Mouse (Mus musculus) cerebellum, adult 2 months (tissue): Measurements from ENCODE around the gene Acvrl1. TPM values are rescaled to one million over a fixed set of nuclear protein-coding genes. Genes with fewer than 3 reads are reported as not detected.

ENCODE experiments used
- DNase-seq, 2 experiments: peaks; one replicate each; pipeline ENCODE4 v3.0.0; 2021
- H3K27ac ChIP-seq: fragments of 200-500 bp; 2 replicates; pipeline ENCODE4 v1.5.1; 2012; ENCODE audit warnings: low read length, control low read depth, inconsistent platforms; ENCODE audit not compliant: insufficient read depth
- H3K27me3 ChIP-seq: fragments of 200-500 bp; 2 replicates; pipeline ENCODE4 v1.6.1; 2012; ENCODE audit warnings: inconsistent platforms, mild to moderate bottlenecking, low read length, moderate library complexity; ENCODE audit not compliant: control insufficient read depth, insufficient read depth
- H3K4me1 ChIP-seq: fragments of 200-500 bp; 2 replicates; pipeline ENCODE4 v1.6.1; 2011; ENCODE audit warnings: low read length; ENCODE audit not compliant: control insufficient read depth, insufficient read depth
- H3K4me3 ChIP-seq: fragments of 200-500 bp; replicated peaks from 2 replicates; pipeline ENCODE3; 2011; ENCODE audit warnings: mild to moderate bottlenecking, low read depth, low read length, control low read depth; ENCODE audit not compliant: insufficient read depth
- CTCF ChIP-seq: fragments of 200-500 bp; IDR thresholded peaks from 2 replicates; pipeline ENCODE4 v1.5.1; 2011; ENCODE audit warnings: low read depth, mild to moderate bottlenecking, control low read depth, low read length, moderate library complexity, borderline replicate concordance; ENCODE audit not compliant: insufficient read depth
- POLR2A ChIP-seq: fragments of 200-500 bp; IDR thresholded peaks from 2 replicates; pipeline ENCODE4 v1.6.1; 2011; ENCODE audit warnings: low read length, control low read depth, borderline replicate concordance; ENCODE audit not compliant: insufficient read depth
- whole genome bisulfite sequencing: fragments of 180-500 bp; shearing (Covaris S2); methylation state at CpG from one replicate; pipeline ENCODE4 v1.1.7; 2018; 5-methylcytosine and 5-hydroxymethylcytosine counted together
- polyA plus RNA-seq: library from polyadenylated mRNA; depleted of rRNA; stranded (reverse); fragments of >200 nt; gene quantifications from 2 replicates; pipeline ENCODE4 v1.2.3, GENCODE M21; 2012; rRNA removed

Acvrl1 gene
- 15.3 and 17.2 TPM in 2 replicates for polyA plus RNA-seq

- WGBS, result 8% methylated on average over 46 of the region's 46 CpGs
- no peak within 1 kb of the TSS; the same call in 1 of the 2 replicates for H3K27ac ChIP-seq
- 0 out of 2 replicates have a peak, but pooled peaks cover 2% of the 10 kb centered on the region for H3K4me1 ChIP-seq
- H3K4me3 ChIP-seq, result no peak within 1 kb of the TSS
- peaks cover 2% of the 10 kb centered on the region; the same call in 1 of the 2 replicates for H3K27me3 ChIP-seq
- TF ChIP-seq POLR2A (no peak), CTCF (no peak)
- DNase-seq, result no peak
Observed at GRCm38 (mm10) chr15:101128181-101129089, at the start of gene Acvrl1. TSS of gene Acvrl1 (plus strand) at chr15:101128522.

- Histone ChIP-seq H3K4me1 (0 out of 2 replicates have a peak, but pooled peaks cover 6% of the 10 kb centered on the region), H3K27me3 (peaks cover 10% of the 10 kb centered on the region), H3K27ac (no peak overlapping the region), H3K4me3 (peak overlapping the region; percentile 52)
- peak; percentile 60 to 64 for DNase-seq
- TF ChIP-seq CTCF (no peak), POLR2A (no peak)
- WGBS, result 5% methylated on average over 30 of the region's 30 CpGs
Observed at GRCm38 (mm10) chr15:101078731-101079156, 49.6 kb upstream of the Acvrl1 start.

- no peak for DNase-seq
- no peak overlapping the region for H3K4me3 ChIP-seq
- no peak overlapping the region for H3K27ac ChIP-seq
- 0 out of 2 replicates have a peak, but pooled peaks cover 6% of the 10 kb centered on the region for H3K4me1 ChIP-seq
- WGBS, result 85% methylated on average over 9 of the region's 9 CpGs
- H3K27me3 ChIP-seq, result peaks cover 10% of the 10 kb centered on the region
- TF ChIP-seq POLR2A, result no peak
- TF ChIP-seq CTCF, result no peak
Observed at GRCm38 (mm10) chr15:101080031-101080520, 48.2 kb upstream of the Acvrl1 start.

GRCm38 (mm10) chr15:101081035-101081548 lies 47.2 kb upstream of the Acvrl1 start:
- Histone ChIP-seq H3K27ac (no peak overlapping the region), H3K27me3 (peaks cover 10% of the 10 kb centered on the region), H3K4me3 (no peak overlapping the region), H3K4me1 (0 out of 2 replicates have a peak, but pooled peaks cover 4% of the 10 kb centered on the region)
- DNase-seq, result no peak
- TF ChIP-seq POLR2A, result no peak
- TF ChIP-seq CTCF, result no peak
- WGBS, result 59% methylated on average over 7 of the region's 7 CpGs

- DNase-seq, result no peak
- Histone ChIP-seq H3K27me3 (peaks cover 10% of the 10 kb centered on the region), H3K4me3 (no peak overlapping the region), H3K4me1 (no peaks in the 10 kb centered on the region), H3K27ac (no peak overlapping the region)
- TF ChIP-seq CTCF (no peak), POLR2A (no peak)
- 66% methylated on average over 4 of the region's 4 CpGs for WGBS
Observed at GRCm38 (mm10) chr15:101082236-101082635, 46.1 kb upstream of the Acvrl1 start.

GRCm38 (mm10) chr15:101084499-101084898 lies 43.8 kb upstream of the Acvrl1 start:
- no peaks in the 10 kb centered on the region for H3K4me1 ChIP-seq
- 94% methylated on average over 10 of the region's 10 CpGs for WGBS

GRCm38 (mm10) chr15:101086451-101086850 lies 41.9 kb upstream of the Acvrl1 start:
- no peak overlapping the region for H3K27ac ChIP-seq
- 67% methylated on average over 9 of the region's 9 CpGs for WGBS
- no peak for DNase-seq
- no peak overlapping the region for H3K4me3 ChIP-seq
- no peaks in the 10 kb centered on the region for H3K27me3 ChIP-seq
- no peaks in the 10 kb centered on the region for H3K4me1 ChIP-seq
- no peak for TF ChIP-seq POLR2A
- no peak for TF ChIP-seq CTCF

More at GRCm38 (mm10) chr15:101084499-101084898, 43.8 kb upstream of the Acvrl1 start:
- H3K4me3 ChIP-seq, result no peak overlapping the region
- no peak for TF ChIP-seq CTCF
- H3K27me3 ChIP-seq, result no peaks in the 10 kb centered on the region
- H3K27ac ChIP-seq, result no peak overlapping the region
- DNase-seq, result no peak
